Mouse (Mus musculus) testis, adult 2 months (tissue): ENCODE data around the gene Bclaf3. TPM values are rescaled to one million over a fixed set of nuclear protein-coding genes. Genes with fewer than 3 reads are reported as not detected.
A peak's percentile ranks its signal among the peaks of the same experiment; 100 is the strongest.

ENCODE experiments used
- H3K27ac ChIP-seq: fragments of 200-500 bp; 2 replicates; pipeline ENCODE4 v1.5.1; 2012; ENCODE audit warnings: low read depth, low read length; ENCODE audit not compliant: control insufficient read depth, insufficient read depth
- H3K27me3 ChIP-seq: fragments of 200-500 bp; 2 replicates; pipeline ENCODE4 v1.6.1; 2012; ENCODE audit warnings: mild to moderate bottlenecking, low read length, moderate library complexity; ENCODE audit not compliant: control insufficient read depth, insufficient read depth
- H3K36me3 ChIP-seq: fragments of 200-500 bp; 2 replicates; pipeline ENCODE4 v1.6.1; 2012; ENCODE audit warnings: mild to moderate bottlenecking, low read length; ENCODE audit not compliant: control insufficient read depth, insufficient read depth
- H3K4me1 ChIP-seq: fragments of 200-500 bp; 2 replicates; pipeline ENCODE4 v1.6.1; 2012; ENCODE audit warnings: low read length; ENCODE audit not compliant: control insufficient read depth, insufficient read depth
- H3K4me3 ChIP-seq: fragments of 200-500 bp; 2 replicates; pipeline ENCODE4 v1.5.1; 2012; ENCODE audit warnings: low read depth, mild to moderate bottlenecking, low read length, moderate library complexity, mixed read lengths; ENCODE audit not compliant: control insufficient read depth
- CTCF ChIP-seq: fragments of 200-500 bp; IDR thresholded peaks from 2 replicates; pipeline ENCODE4 v1.5.1; 2012; ENCODE audit warnings: low read depth, mild to moderate bottlenecking, inconsistent platforms, low read length, moderate library complexity; ENCODE audit not compliant: control insufficient read depth, insufficient read depth, insufficient replicate concordance
- POLR2A ChIP-seq: fragments of 200-500 bp; IDR thresholded peaks from 2 replicates; pipeline ENCODE4 v1.6.1; 2012; ENCODE audit warnings: low read depth, mild to moderate bottlenecking, inconsistent platforms, low read length, moderate library complexity; ENCODE audit not compliant: control insufficient read depth
- polyA plus RNA-seq: library from polyadenylated mRNA; depleted of rRNA; stranded (reverse); fragments of >200 nt; gene quantifications from 2 replicates; pipeline ENCODE4 v1.2.3, GENCODE M21; 2012

Gene Bclaf3
- polyA plus RNA-seq, 1 experiment, result 1.8 TPM

DNA sequence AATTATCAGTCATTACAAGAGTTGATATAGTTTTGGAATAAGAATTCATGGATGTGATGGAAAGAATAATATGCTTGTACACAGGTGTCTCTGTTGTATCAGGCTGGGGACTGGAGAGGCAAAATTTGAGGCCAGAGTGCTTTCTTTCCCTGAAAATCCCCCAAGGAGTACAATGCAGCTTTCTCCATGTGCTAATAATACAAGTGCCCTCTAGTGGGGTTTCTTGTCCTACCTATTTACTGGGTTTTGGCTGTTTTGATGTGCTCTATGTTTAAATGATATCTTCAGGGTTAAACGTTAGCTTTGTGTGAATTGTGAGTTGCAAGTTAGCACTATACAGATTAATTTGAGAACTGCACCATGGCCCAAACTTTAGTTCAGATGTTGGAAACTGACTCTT is 65.1 kb downstream of the Bclaf3 start:
- Histone ChIP-seq H3K27ac (no peak overlapping the region), H3K36me3 (no peaks in the 10 kb centered on the region), H3K4me1 (no peaks in the 10 kb centered on the region), H3K27me3 (no peaks in the 10 kb centered on the region), H3K4me3 (no peak overlapping the region)
- no peak for TF ChIP-seq CTCF
- no peak for TF ChIP-seq POLR2A

DNA sequence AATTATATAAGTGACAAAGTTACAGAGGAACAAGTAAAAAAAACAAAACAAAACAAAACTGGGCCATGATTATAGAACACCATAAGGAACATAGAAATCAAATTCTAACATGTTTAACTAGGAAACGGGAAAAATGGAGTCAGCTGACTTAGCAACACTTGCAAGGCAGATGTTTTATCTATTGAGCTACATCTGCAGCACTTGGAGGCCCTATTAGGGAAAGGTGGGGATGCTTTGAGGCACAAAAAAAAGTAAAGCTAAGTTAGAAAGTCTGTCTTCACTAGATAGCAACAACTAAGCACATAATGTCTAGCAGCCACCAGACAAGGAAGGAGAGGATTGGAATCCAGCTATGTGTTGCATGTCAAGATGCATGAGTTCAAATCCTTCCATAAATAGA is 71.0 kb downstream of the Bclaf3 start:
- no peaks in the 10 kb centered on the region for H3K36me3 ChIP-seq
- no peak for TF ChIP-seq CTCF
- no peak for TF ChIP-seq POLR2A
- H3K27ac ChIP-seq, result no peak overlapping the region
- no peaks in the 10 kb centered on the region for H3K27me3 ChIP-seq
- H3K4me1 ChIP-seq, result no peaks in the 10 kb centered on the region
- H3K4me3 ChIP-seq, result no peak overlapping the region

DNA sequence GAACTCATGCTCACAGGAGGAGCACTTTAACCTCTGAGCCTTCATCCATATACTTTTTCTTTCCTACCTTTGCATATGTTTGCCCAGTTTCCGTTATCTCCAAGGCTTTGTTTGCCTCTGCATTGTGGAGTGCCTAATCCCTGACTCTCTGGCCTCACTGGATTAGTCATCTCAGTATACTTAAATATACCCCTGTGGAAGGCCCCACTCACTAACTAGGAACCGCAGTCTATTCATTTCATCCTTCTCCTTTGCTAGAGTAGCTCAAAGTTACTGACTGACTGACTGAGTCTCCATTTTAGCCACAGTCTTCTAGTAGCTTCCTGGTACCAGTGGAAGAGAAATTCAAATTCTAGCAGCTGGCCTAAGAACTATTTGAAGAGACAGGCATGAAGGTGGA is 78.3 kb downstream of the Bclaf3 start:
- H3K27me3 ChIP-seq, result no peaks in the 10 kb centered on the region
- H3K36me3 ChIP-seq, result no peaks in the 10 kb centered on the region
- TF ChIP-seq CTCF (no peak), POLR2A (no peak)
- H3K4me3 ChIP-seq, result no peak overlapping the region
- no peaks in the 10 kb centered on the region for H3K4me1 ChIP-seq
- no peak overlapping the region for H3K27ac ChIP-seq

DNA sequence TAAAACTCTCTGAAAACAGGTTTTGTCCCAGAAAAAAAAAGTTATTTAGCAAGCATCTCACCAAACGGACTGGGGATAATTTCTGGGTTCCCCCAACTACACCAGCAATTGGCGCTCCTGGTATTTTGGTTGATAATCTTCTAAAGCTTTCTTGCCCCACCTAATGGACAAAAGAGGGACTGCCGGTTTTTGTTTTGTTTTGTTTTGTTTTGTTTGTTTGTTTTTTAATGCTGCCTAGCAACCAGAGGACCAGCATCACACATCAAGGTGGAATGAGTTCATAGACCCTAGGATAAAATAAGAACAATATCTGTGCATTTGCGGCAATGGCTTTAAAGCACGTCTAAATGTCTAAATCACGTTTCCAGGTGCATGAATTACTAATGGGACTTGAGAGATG is 80.4 kb downstream of the Bclaf3 start:
- TF ChIP-seq CTCF (no peak), POLR2A (no peak)
- H3K4me1 ChIP-seq, result no peaks in the 10 kb centered on the region
- no peak overlapping the region for H3K4me3 ChIP-seq
- H3K27ac ChIP-seq, result no peak overlapping the region
- no peaks in the 10 kb centered on the region for H3K36me3 ChIP-seq
- no peaks in the 10 kb centered on the region for H3K27me3 ChIP-seq

DNA sequence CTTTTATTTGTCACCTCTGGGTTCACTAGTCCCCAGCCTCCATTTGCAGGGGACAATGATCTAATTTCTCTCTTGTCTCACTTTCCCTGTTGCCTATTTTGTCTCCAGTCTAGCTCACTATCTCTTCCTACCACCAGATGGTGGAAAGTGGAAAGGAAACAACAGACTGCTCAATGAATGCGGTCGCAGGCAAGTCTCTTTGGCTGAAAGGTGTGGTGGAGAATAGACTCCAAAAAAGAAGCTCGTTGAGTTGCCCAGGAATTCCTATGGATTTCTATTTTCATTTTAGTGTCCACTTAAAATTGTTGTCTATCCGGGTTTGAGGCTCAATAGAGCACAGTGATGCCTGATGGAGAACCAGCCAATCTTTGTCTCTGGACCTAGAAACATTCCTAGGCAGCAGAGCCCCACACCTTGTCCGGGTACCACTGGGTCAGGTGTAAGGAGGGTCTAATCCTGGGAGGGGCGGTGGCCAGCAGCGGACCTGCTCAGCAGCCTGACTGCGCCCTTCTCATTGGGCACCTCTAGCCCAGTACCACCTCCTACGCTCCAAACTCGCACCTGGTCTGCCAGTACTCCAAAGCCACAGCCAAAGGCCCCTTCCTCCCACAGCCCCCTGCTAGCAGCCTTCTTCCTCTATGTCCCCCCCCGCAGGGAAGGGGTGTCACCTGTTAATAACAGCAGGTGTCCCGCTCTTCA is 99.9 kb downstream of the Bclaf3 start:
- H3K27ac ChIP-seq, result no peak overlapping the region
- TF ChIP-seq POLR2A (no peak), CTCF (no peak)
- no peaks in the 10 kb centered on the region for H3K36me3 ChIP-seq
- H3K4me1 ChIP-seq, result peaks cover 3% of the 10 kb centered on the region; the same call in 1 of the 2 replicates
- no peaks in the 10 kb centered on the region for H3K27me3 ChIP-seq
- peak overlapping the region; percentile 63 for H3K4me3 ChIP-seq

DNA sequence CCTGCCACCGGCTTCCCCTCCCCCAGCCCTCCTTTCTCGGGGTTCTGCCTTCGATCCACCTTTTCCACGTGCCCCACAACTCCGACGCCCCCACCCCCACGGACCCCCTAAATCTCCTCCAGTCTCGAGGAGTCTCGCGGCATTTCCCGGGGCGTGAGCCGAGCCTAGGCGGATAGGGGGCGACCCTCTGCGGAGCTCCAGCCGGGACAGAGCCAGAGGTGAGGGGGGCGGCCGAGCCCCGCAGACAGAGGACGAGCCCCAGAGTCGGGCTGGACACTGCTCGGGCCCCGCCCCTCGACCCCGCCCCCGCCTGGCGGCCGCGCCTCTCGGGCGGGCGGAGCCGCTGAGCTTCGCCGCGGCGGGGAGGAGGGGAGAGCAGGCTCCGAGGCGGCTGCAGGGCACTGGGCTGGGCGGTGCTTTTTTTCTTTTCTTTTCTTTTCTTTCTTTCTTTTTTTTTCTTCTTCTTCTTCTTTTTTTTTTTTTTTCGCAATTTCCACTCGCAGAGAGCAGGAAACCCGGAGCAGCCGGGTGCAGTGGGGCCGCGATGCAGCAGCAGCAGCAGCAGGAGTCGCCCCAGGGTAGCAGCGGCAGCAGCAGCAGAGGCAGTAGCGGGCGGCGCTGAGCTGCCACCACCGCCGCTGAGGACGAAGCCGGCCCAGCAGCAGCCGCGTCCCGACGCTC is 100.6 kb downstream of the Bclaf3 start, which contains the start of gene Sh3kbp1:
Sh3kbp1 (plus strand) TSS at position 366 of the 681 bp plus-strand sequence.
- peak within 1 kb of the TSS; percentile 36 for H3K27ac ChIP-seq

More for the DNA sequence above, 100.6 kb downstream of the Bclaf3 start, which contains the start of gene Sh3kbp1:
- peaks cover 3% of the 10 kb centered on the region; the same call in 1 of the 2 replicates for H3K4me1 ChIP-seq
- H3K4me3 ChIP-seq, result peak within 1 kb of the TSS; percentile 87
- TF ChIP-seq POLR2A (no peak), CTCF (no peak)
- no peaks in the 10 kb centered on the region for H3K27me3 ChIP-seq
- H3K36me3 ChIP-seq, result no peaks in the 10 kb centered on the region
